Mouse (Mus musculus) bone marrow, adult 2 months (tissue): Measurements from ENCODE around the gene Ugt3a1.
"Not testable (repeated sequence)": the region's sequence is repeated elsewhere in the genome, so short reads cannot be mapped to it uniquely, and the experiment has no call there.

Experiments
- CTCF ChIP-seq: fragments of 200-500 bp; IDR thresholded peaks from 2 replicates; pipeline ENCODE4 v1.5.1; 2011; ENCODE audit warnings: low read length, control low read depth; ENCODE audit not compliant: control insufficient read depth, insufficient read depth
- POLR2A ChIP-seq: fragments of 200-500 bp; IDR thresholded peaks from 2 replicates; pipeline ENCODE4 v1.6.1; 2011; ENCODE audit warnings: low read depth, mild to moderate bottlenecking, control low read depth, low read length, borderline replicate concordance; ENCODE audit not compliant: control insufficient read depth

DNA sequence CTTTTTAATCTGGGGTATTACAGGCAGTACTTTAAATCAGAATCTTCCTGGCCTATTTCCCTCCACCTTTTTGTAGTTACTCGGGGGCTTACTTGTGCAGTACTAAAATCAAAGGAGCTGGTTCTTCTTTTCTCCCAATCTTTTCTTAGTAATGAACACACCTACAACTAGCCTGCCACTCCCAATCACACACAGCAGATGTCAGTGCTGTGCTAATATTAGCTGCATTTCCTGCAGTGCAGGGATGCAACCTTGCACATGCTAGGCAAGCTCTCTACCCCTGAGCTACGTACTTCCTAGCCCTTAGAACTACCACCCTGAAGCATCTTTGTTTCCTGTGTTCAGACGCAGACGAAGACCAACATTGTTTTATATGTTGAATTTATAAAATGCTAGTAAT is 45.8 kb upstream of the Ugt3a1 start:
- TF ChIP-seq POLR2A, CTCF: not testable (repeated sequence)
